Mouse (Mus musculus): ENCODE results near the gene Limch1. TPM values are rescaled to one million over a fixed set of nuclear protein-coding genes. Genes with fewer than 3 reads are reported as not detected.

Gene Limch1
- polyA plus RNA-seq, 1 experiment from 2014 or later: 368 TPM

DNA sequence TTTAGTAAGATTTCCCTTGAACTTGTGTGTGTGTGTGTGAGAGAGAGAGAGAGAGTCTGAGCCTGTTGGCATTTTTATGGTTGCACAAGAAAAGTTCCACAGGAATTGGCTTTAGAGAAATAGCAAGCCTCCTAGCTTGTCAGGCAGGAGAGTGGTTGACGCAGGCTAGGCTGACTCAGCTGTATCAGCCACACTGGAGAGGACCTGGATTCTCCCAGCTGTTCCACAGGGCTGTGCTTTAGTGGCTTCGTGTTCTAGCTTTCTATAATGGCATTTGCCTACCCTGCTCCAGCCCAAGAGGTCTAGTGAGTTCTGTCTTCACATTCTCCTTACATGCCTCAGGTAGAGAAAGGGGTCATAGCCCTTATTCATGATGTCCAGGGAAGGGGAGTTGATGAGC, 13.7 kb downstream of the Limch1 start:
- H3K27me3 ChIP-seq (replicated peaks; ENCODE audit: insufficient read depth, low read length): no peaks in the 10 kb centered on the region
- ATAC-seq (no peak), DNase-seq (ENCODE audit: low spot score) (no peak)
- no peak overlapping the region for H3K27ac ChIP-seq (ENCODE audit: low read length)
- TF ChIP-seq CTCF (IDR thresholded peaks at IDR 0.05) (no peak), EP300 (IDR thresholded peaks at IDR 0.05) (no peak)
- no peak overlapping the region for H3K9ac ChIP-seq (replicated peaks; ENCODE audit: low read depth)
- no peak overlapping the region for H3K4me2 ChIP-seq (replicated peaks; ENCODE audit: low read depth, low read length)
- no peak overlapping the region for H3K4me3 ChIP-seq (ENCODE audit: low read depth, low read length)
- H3K9me3 ChIP-seq (ENCODE audit: low read length): no peaks in the 10 kb centered on the region
- H3K4me1 ChIP-seq (ENCODE audit: insufficient read depth, low read depth, low read length): no peaks in the 10 kb centered on the region
- WGBS: 69% methylated on average over 2 of the region's 2 CpGs
- no peaks in the 10 kb centered on the region for H3K36me3 ChIP-seq (ENCODE audit: insufficient read depth, low read length)

- no peak for ATAC-seq
- H3K4me3 ChIP-seq (ENCODE audit: low read depth, low read length): no peak overlapping the region
- no peaks in the 10 kb centered on the region for H3K4me1 ChIP-seq (ENCODE audit: insufficient read depth, low read depth, low read length)
- DNase-seq (ENCODE audit: low spot score): no peak
- no peaks in the 10 kb centered on the region for H3K27me3 ChIP-seq (replicated peaks; ENCODE audit: insufficient read depth, low read length)
- H3K4me2 ChIP-seq (replicated peaks; ENCODE audit: low read depth, low read length): no peak overlapping the region
- TF ChIP-seq CTCF (IDR thresholded peaks at IDR 0.05) (no peak), EP300 (IDR thresholded peaks at IDR 0.05) (no peak)
- no peaks in the 10 kb centered on the region for H3K9me3 ChIP-seq (ENCODE audit: low read length)
- no peak overlapping the region for H3K9ac ChIP-seq (replicated peaks; ENCODE audit: low read depth)
- H3K27ac ChIP-seq (ENCODE audit: low read length): no peak overlapping the region
- H3K36me3 ChIP-seq (ENCODE audit: insufficient read depth, low read length): no peaks in the 10 kb centered on the region
- 80% methylated on average over 10 of the region's 10 CpGs for WGBS
These were observed 15.1 kb downstream of the Limch1 start for GRCm38 (mm10) chr5:66760747-66761146.

DNA sequence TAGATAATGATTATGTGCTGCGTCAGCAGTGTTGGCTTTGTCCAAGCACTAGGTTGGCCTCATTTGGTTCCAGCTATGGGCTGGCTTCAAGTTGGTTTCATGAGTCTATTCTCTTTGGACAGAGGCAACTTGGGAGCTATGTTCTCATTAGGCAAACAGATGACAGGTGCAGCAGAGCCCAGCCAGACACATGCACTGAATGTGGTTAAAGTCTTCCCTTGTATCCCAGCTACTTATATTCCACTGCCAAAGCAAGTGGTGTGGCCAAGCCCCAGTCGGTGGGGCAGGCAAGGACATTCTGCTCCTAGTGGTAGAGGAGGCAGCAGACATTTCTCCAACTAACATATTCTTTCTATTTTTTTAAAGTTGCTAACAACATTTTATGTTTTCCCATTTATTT, 16.4 kb downstream of the Limch1 start:
- ATAC-seq (no peak), DNase-seq (ENCODE audit: low spot score) (no peak)
- Histone ChIP-seq H3K9me3 (ENCODE audit: low read length) (no peaks in the 10 kb centered on the region), H3K4me2 (replicated peaks; ENCODE audit: low read depth, low read length) (no peak overlapping the region), H3K4me1 (ENCODE audit: insufficient read depth, low read depth, low read length) (no peaks in the 10 kb centered on the region), H3K27ac (ENCODE audit: low read length) (no peak overlapping the region), H3K4me3 (ENCODE audit: low read depth, low read length) (no peak overlapping the region), H3K9ac (replicated peaks; ENCODE audit: low read depth) (no peak overlapping the region), H3K27me3 (replicated peaks; ENCODE audit: insufficient read depth, low read length) (no peaks in the 10 kb centered on the region), H3K36me3 (ENCODE audit: insufficient read depth, low read length) (no peaks in the 10 kb centered on the region)
- TF ChIP-seq EP300 (IDR thresholded peaks at IDR 0.05): no peak
- peak; percentile 22; the same call in 1 of the 2 replicates for TF ChIP-seq CTCF (IDR thresholded peaks at IDR 0.05)
- 73% methylated on average over 2 of the region's 2 CpGs for WGBS

DNA sequence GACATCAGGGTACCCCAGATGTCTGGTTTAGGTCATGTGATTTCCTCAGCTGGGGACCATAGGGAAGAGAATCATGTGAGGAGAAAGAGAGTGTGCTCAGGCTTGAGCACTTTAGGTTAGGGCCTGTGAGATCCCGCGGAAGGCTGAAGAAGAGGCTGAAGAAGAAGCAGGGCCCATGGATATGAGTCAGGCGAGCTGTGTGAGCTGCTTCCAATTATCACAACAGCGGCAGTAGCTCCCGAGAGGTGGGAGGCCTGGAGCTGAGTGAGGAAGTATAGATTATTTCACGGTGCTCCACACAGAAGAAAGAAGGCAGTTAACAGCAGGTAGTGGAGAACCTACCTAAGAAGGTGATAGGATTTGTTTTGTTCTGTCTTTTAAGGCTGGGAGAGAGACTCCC, 18.5 kb downstream of the Limch1 start:
- H3K4me1 ChIP-seq (ENCODE audit: insufficient read depth, low read depth, low read length): no peaks in the 10 kb centered on the region
- no peak overlapping the region for H3K4me2 ChIP-seq (replicated peaks; ENCODE audit: low read depth, low read length)
- TF ChIP-seq EP300 (IDR thresholded peaks at IDR 0.05) (no peak), CTCF (IDR thresholded peaks at IDR 0.05) (no peak)
- H3K9me3 ChIP-seq (ENCODE audit: low read length): no peaks in the 10 kb centered on the region
- H3K27me3 ChIP-seq (replicated peaks; ENCODE audit: insufficient read depth, low read length): no peaks in the 10 kb centered on the region
- 86% methylated on average over 6 of the region's 6 CpGs for WGBS
- no peak overlapping the region for H3K4me3 ChIP-seq (ENCODE audit: low read depth, low read length)
- H3K27ac ChIP-seq (ENCODE audit: low read length): no peak overlapping the region
- ATAC-seq (no peak), DNase-seq (ENCODE audit: low spot score) (no peak)
- H3K9ac ChIP-seq (replicated peaks; ENCODE audit: low read depth): no peak overlapping the region
- H3K36me3 ChIP-seq (ENCODE audit: insufficient read depth, low read length): no peaks in the 10 kb centered on the region

DNA sequence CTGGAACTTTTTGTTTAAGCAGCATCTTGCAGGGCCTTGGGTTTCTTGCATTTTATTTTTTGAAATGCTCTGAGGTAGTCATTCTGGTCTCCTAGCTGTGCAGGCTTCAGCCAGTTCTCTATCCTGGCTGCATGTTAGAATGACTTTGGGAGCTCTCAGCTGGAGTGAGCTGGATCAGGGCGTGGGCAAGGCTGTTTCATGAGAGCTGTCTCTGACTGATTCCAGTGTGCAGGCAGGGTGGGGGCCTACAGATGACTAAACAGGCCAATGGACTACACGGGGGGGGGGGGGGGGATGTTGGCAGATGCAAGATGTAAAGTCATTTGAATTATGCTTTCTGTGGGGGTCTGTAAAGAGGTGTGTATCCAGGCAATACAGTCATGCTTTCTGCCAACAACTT, 20.3 kb downstream of the Limch1 start:
- 61% methylated on average over 2 of the region's 2 CpGs for WGBS
- no peak overlapping the region for H3K9ac ChIP-seq (replicated peaks; ENCODE audit: low read depth)
- H3K4me2 ChIP-seq (replicated peaks; ENCODE audit: low read depth, low read length): no peak overlapping the region
- H3K27ac ChIP-seq (ENCODE audit: low read length): no peak overlapping the region
- H3K4me3 ChIP-seq (ENCODE audit: low read depth, low read length): no peak overlapping the region
- no peak for TF ChIP-seq EP300 (IDR thresholded peaks at IDR 0.05)
- no peak for TF ChIP-seq CTCF (IDR thresholded peaks at IDR 0.05)
- H3K36me3 ChIP-seq (ENCODE audit: insufficient read depth, low read length): no peaks in the 10 kb centered on the region
- H3K27me3 ChIP-seq (replicated peaks; ENCODE audit: insufficient read depth, low read length): no peaks in the 10 kb centered on the region
- no peaks in the 10 kb centered on the region for H3K9me3 ChIP-seq (ENCODE audit: low read length)
- ATAC-seq (no peak), DNase-seq (ENCODE audit: low spot score) (no peak)
- no peaks in the 10 kb centered on the region for H3K4me1 ChIP-seq (ENCODE audit: insufficient read depth, low read depth, low read length)

- Histone ChIP-seq H3K27ac (ENCODE audit: low read length) (no peak overlapping the region), H3K9ac (replicated peaks; ENCODE audit: low read depth) (no peak overlapping the region), H3K4me2 (replicated peaks; ENCODE audit: low read depth, low read length) (no peak overlapping the region), H3K36me3 (ENCODE audit: insufficient read depth, low read length) (no peaks in the 10 kb centered on the region), H3K27me3 (replicated peaks; ENCODE audit: insufficient read depth, low read length) (no peaks in the 10 kb centered on the region), H3K4me1 (ENCODE audit: insufficient read depth, low read depth, low read length) (no peaks in the 10 kb centered on the region), H3K9me3 (ENCODE audit: low read length) (no peaks in the 10 kb centered on the region), H3K4me3 (ENCODE audit: low read depth, low read length) (no peak overlapping the region)
- TF ChIP-seq CTCF (IDR thresholded peaks at IDR 0.05) (no peak), EP300 (IDR thresholded peaks at IDR 0.05) (no peak)
- no peak for ATAC-seq
- no peak for DNase-seq (ENCODE audit: low spot score)
- 17% methylated on average over 4 of the region's 4 CpGs for WGBS
These were observed 22.4 kb downstream of the Limch1 start for GRCm38 (mm10) chr5:66768034-66768433.

DNA sequence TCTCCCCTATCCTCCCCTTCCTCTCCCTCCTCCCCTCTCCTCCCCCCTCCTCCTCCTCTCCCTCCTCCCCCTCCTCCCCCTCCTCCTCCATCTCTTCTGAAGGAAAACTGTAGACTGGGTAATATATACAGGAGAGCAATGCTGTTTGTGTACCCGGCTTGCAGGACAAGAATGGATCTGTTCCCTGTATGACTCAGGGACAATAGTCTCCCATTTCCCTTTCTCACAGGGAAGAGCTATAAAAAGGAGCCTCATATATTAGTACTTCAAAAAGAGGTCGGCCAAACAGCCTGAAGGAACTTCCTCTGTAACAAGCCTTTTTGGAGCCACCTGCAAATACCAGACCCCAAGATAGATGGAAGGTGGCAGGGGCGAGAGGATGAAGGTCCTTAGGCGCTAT, 23.4 kb downstream of the Limch1 start:
- no peaks in the 10 kb centered on the region for H3K36me3 ChIP-seq (ENCODE audit: insufficient read depth, low read length)
- no peak overlapping the region for H3K27ac ChIP-seq (ENCODE audit: low read length)
- TF ChIP-seq EP300 (IDR thresholded peaks at IDR 0.05) (no peak), CTCF (IDR thresholded peaks at IDR 0.05) (no peak)
- no peaks in the 10 kb centered on the region for H3K27me3 ChIP-seq (replicated peaks; ENCODE audit: insufficient read depth, low read length)
- no peak overlapping the region for H3K4me3 ChIP-seq (ENCODE audit: low read depth, low read length)
- H3K9ac ChIP-seq (replicated peaks; ENCODE audit: low read depth): no peak overlapping the region
- DNase-seq (ENCODE audit: low spot score) (no peak), ATAC-seq (no peak)
- no peak overlapping the region for H3K4me2 ChIP-seq (replicated peaks; ENCODE audit: low read depth, low read length)
- 57% methylated on average over 4 of the region's 4 CpGs for WGBS
- no peaks in the 10 kb centered on the region for H3K4me1 ChIP-seq (ENCODE audit: insufficient read depth, low read depth, low read length)
- H3K9me3 ChIP-seq (ENCODE audit: low read length): no peaks in the 10 kb centered on the region
